Mouse (Mus musculus) G1E (cell line): ENCODE measurements around the gene Pcca.

ENCODE experiments used
- CTCF ChIP-seq: IDR thresholded peaks from 2 replicates; pipeline ENCODE4 v1.5.1; 2012; ENCODE audit warnings: low read depth, low read length, inconsistent platforms, mixed read lengths
- GATA1 ChIP-seq: IDR thresholded peaks from 2 replicates; pipeline ENCODE4 v1.6.1; 2012; ENCODE audit warnings: borderline replicate concordance, low read length, inconsistent platforms, mixed read lengths
- GATA2 ChIP-seq: IDR thresholded peaks from 2 replicates; pipeline ENCODE4 v1.6.1; 2012; ENCODE audit warnings: low read depth, low read length, inconsistent platforms, borderline replicate concordance
- POLR2AphosphoS5 ChIP-seq: IDR thresholded peaks from 2 replicates; pipeline ENCODE4 v1.6.1; 2012; ENCODE audit warnings: low read depth, low read length, inconsistent platforms; ENCODE audit not compliant: insufficient replicate concordance
- TAL1 ChIP-seq: conservative IDR thresholded peaks from 2 replicates; pipeline ENCODE4 v1.6.1; 2012; ENCODE audit warnings: low read depth, low read length, inconsistent platforms, mixed read lengths

- no peak for TF ChIP-seq CTCF
- TF ChIP-seq TAL1, result no peak
- TF ChIP-seq GATA1, result no peak
- no peak for TF ChIP-seq POLR2AphosphoS5
- TF ChIP-seq GATA2, result no peak
Measured at GRCm38 (mm10) chr14:122617656-122618055, 83.5 kb downstream of the Pcca start.
